Mouse (Mus musculus): ENCODE measurements around the gene Fbxo42.
"Not testable (repeated sequence)": the region's sequence is repeated elsewhere in the genome, so short reads cannot be mapped to it uniquely, and the experiment has no call there.

Fbxo42 gene

GRCm38 (mm10) chr4:141136126-141136525, 11.6 kb upstream of the Fbxo42 start:
- DNase-seq (ENCODE audit: low spot score in 2 of 2), result no peak

GRCm38 (mm10) chr4:141137740-141138139, 10.0 kb upstream of the Fbxo42 start:
- DNase-seq (ENCODE audit: low spot score in 2 of 2), result not testable (repeated sequence)

- DNase-seq (ENCODE audit: low spot score in 2 of 2), result no peak
These were observed 9.1 kb upstream of the Fbxo42 start for GRCm38 (mm10) chr4:141138425-141139115.

- peak; percentile 96 to 99 for DNase-seq (ENCODE audit: low spot score in 2 of 2)
These were observed 8.4 kb upstream of the Fbxo42 start, which contains the start of gene Szrd1 for GRCm38 (mm10) chr4:141139116-141139970. TSS of gene Szrd1 (minus strand) at chr4:141139775.

GRCm38 (mm10) chr4:141140354-141140753, 7.4 kb upstream of the Fbxo42 start:
- not testable (repeated sequence) for DNase-seq (ENCODE audit: low spot score in 2 of 2)

GRCm38 (mm10) chr4:141140967-141141366, 6.7 kb upstream of the Fbxo42 start:
- no peak for DNase-seq (ENCODE audit: low spot score in 2 of 2)

GRCm38 (mm10) chr4:141142285-141142811, 5.4 kb upstream of the Fbxo42 start:
- peak; percentile 68 to 76 for DNase-seq (ENCODE audit: low spot score in 2 of 2)

- not testable (repeated sequence) for DNase-seq (ENCODE audit: low spot score in 2 of 2)
These were observed 2.6 kb upstream of the Fbxo42 start for GRCm38 (mm10) chr4:141145124-141145523.

GRCm38 (mm10) chr4:141146491-141147033, 1.2 kb upstream of the Fbxo42 start:
- no peak for DNase-seq (ENCODE audit: low spot score in 2 of 2)

- DNase-seq (ENCODE audit: low spot score in 2 of 2), result no peak
These were observed 492 bp downstream of the Fbxo42 start for GRCm38 (mm10) chr4:141148009-141148801.

- no peak for DNase-seq (ENCODE audit: low spot score in 2 of 2)
These were observed 1.4 kb downstream of the Fbxo42 start for GRCm38 (mm10) chr4:141149116-141149515.

GRCm38 (mm10) chr4:141157485-141157884, 9.8 kb downstream of the Fbxo42 start:
- DNase-seq (ENCODE audit: low spot score in 2 of 2), result no peak

- no peak for DNase-seq (ENCODE audit: low spot score in 2 of 2)
These were observed 10.9 kb downstream of the Fbxo42 start for GRCm38 (mm10) chr4:141158609-141159008.

GRCm38 (mm10) chr4:141159093-141159492, 11.4 kb downstream of the Fbxo42 start:
- DNase-seq (ENCODE audit: low spot score in 2 of 2), result no peak

- no peak for DNase-seq (ENCODE audit: low spot score in 2 of 2)
These were observed 12.0 kb downstream of the Fbxo42 start for GRCm38 (mm10) chr4:141159666-141160065.

GRCm38 (mm10) chr4:141160193-141160592, 12.5 kb downstream of the Fbxo42 start:
- no peak for DNase-seq (ENCODE audit: low spot score in 2 of 2)

- no peak for DNase-seq (ENCODE audit: low spot score in 2 of 2)
These were observed 14.0 kb downstream of the Fbxo42 start for GRCm38 (mm10) chr4:141161699-141162208.

GRCm38 (mm10) chr4:141163729-141164128, 16.0 kb downstream of the Fbxo42 start:
- no peak for DNase-seq (ENCODE audit: low spot score in 2 of 2)

GRCm38 (mm10) chr4:141165744-141166292, 18.1 kb downstream of the Fbxo42 start:
- no peak for DNase-seq (ENCODE audit: low spot score in 2 of 2)

- DNase-seq (ENCODE audit: low spot score in 2 of 2), result no peak
These were observed 19.4 kb downstream of the Fbxo42 start for GRCm38 (mm10) chr4:141167156-141167555.

GRCm38 (mm10) chr4:141172121-141172520, 24.4 kb downstream of the Fbxo42 start:
- no peak for DNase-seq (ENCODE audit: low spot score in 2 of 2)
